Mouse (Mus musculus) MEL (cell line): ENCODE data around the gene Ect2l. TPM values are rescaled to one million over a fixed set of nuclear protein-coding genes. Genes with fewer than 3 reads are reported as not detected.

Experiments used
- DNase-seq: peaks from one replicate; pipeline ENCODE4 v3.0.0; 2011; ENCODE audit warnings: low read depth, low spot score
- H3K27ac ChIP-seq: 2 replicates; pipeline ENCODE4 v1.5.1; 2012; ENCODE audit warnings: low read depth, mild to moderate bottlenecking, control low read depth, low read length, moderate library complexity; ENCODE audit not compliant: control insufficient read depth
- H3K27me3 ChIP-seq, 2 experiments: fragments of 150-350 bp in 1 of 2; sonication (generic) in 1 of 2; 2 replicates each; pipeline ENCODE4 v1.6.1; 2012; ENCODE audit warnings: low read length in 2 of 2, mild to moderate bottlenecking in 2 of 2, improper control_type of control experiment in 1 of 2, moderate library complexity in 1 of 2; ENCODE audit not compliant: insufficient read depth in 2 of 2, control insufficient read depth in 1 of 2
- H3K36me3 ChIP-seq, 2 experiments: 2 replicates each; pipeline ENCODE4 v1.6.1; 2012 to 2014; ENCODE audit warnings: low read length in 2 of 2, improper control_type of control experiment in 1 of 2, inconsistent platforms in 1 of 2, mild to moderate bottlenecking in 1 of 2; ENCODE audit not compliant: insufficient read depth in 2 of 2, control insufficient read depth in 1 of 2
- H3K4me1 ChIP-seq, 2 experiments: fragments of 150-350 bp in 1 of 2; sonication (generic) in 1 of 2; 2 replicates each; pipeline ENCODE4 v1.6.1; 2012; ENCODE audit warnings: low read length in 2 of 2, improper control_type of control experiment in 1 of 2, mild to moderate bottlenecking in 1 of 2; ENCODE audit not compliant: insufficient read depth in 2 of 2, control insufficient read depth in 1 of 2
- H3K4me3 ChIP-seq, 2 experiments: fragments of 150-350 bp in 1 of 2; sonication (generic) in 1 of 2; 2 replicates each; pipeline ENCODE4 v1.5.1; 2012; ENCODE audit warnings: low read depth in 2 of 2, low read length in 2 of 2, mild to moderate bottlenecking in 2 of 2, moderate library complexity in 2 of 2, control low read depth in 1 of 2, improper control_type of control experiment in 1 of 2; ENCODE audit not compliant: control insufficient read depth in 1 of 2, insufficient read depth in 1 of 2
- H3K79me2 ChIP-seq: 2 replicates; pipeline ENCODE4 v1.6.1; 2012; ENCODE audit warnings: mild to moderate bottlenecking, low read length, moderate library complexity; ENCODE audit not compliant: control insufficient read depth, poor library complexity, insufficient read depth
- H3K9ac ChIP-seq: 2 replicates; pipeline ENCODE4 v1.6.1; 2012; ENCODE audit warnings: low read depth, mild to moderate bottlenecking, control low read depth, low read length, moderate library complexity; ENCODE audit not compliant: control insufficient read depth, poor library complexity, severe bottlenecking
- H3K9me3 ChIP-seq: fragments of 150-350 bp; sonication (generic); replicated peaks from 2 replicates; pipeline ENCODE4 v1.6.1; 2012; ENCODE audit warnings: mild to moderate bottlenecking, low read length, improper control_type of control experiment, moderate library complexity; ENCODE audit not compliant: insufficient read depth
- CHD1 ChIP-seq: IDR thresholded peaks from 2 replicates; pipeline ENCODE4 v1.6.1; 2012; ENCODE audit warnings: low read depth, mild to moderate bottlenecking, inconsistent platforms, low read length, improper control_type of control experiment
- CHD2 ChIP-seq: IDR thresholded peaks from 2 replicates; pipeline ENCODE4 v1.6.1; 2011; ENCODE audit warnings: low read length, improper control_type of control experiment
- CTCF ChIP-seq, 3 experiments: IDR thresholded peaks in 2 of 3; conservative IDR thresholded peaks in 1 of 3; 2 replicates each; pipeline ENCODE4 v1.5.1; 2011 to 2012; ENCODE audit warnings: low read length in 3 of 3, low read depth in 2 of 3, mild to moderate bottlenecking in 2 of 3, improper control_type of control experiment in 1 of 3, inconsistent platforms in 1 of 3, mixed read lengths in 1 of 3, moderate library complexity in 1 of 3; ENCODE audit not compliant: control insufficient read depth in 1 of 3, insufficient read depth in 1 of 3, poor library complexity in 1 of 3, severe bottlenecking in 1 of 3
- E2F4 ChIP-seq: IDR thresholded peaks from 2 replicates; pipeline ENCODE4 v1.6.1; 2011; ENCODE audit warnings: low read depth, low read length, improper control_type of control experiment, borderline replicate concordance
- EP300 ChIP-seq, 2 experiments: IDR thresholded peaks; 2 replicates each; pipeline ENCODE4 v1.6.1; 2011; ENCODE audit warnings: improper control_type of control experiment in 2 of 2, low read length in 2 of 2, low read depth in 1 of 2, mild to moderate bottlenecking in 1 of 2
- GABPA ChIP-seq: IDR thresholded peaks from 2 replicates; pipeline ENCODE4 v1.6.1; 2012; ENCODE audit warnings: low read depth, mild to moderate bottlenecking, inconsistent platforms, low read length, improper control_type of control experiment, moderate library complexity
- GATA1 ChIP-seq: IDR thresholded peaks from 2 replicates; pipeline ENCODE4 v1.6.1; 2011; ENCODE audit warnings: low read depth, low read length, improper control_type of control experiment
- JUND ChIP-seq: IDR thresholded peaks from 2 replicates; pipeline ENCODE4 v1.6.1; 2011; ENCODE audit warnings: low read depth, mild to moderate bottlenecking, improper control_type of control experiment, low read length
- MAX ChIP-seq: IDR thresholded peaks from 2 replicates; pipeline ENCODE4 v1.6.1; 2011; ENCODE audit warnings: low read length, improper control_type of control experiment
- MEF2A ChIP-seq: IDR thresholded peaks from 2 replicates; pipeline ENCODE4 v1.6.1; 2014; ENCODE audit warnings: low read depth, mild to moderate bottlenecking, inconsistent platforms, low read length, improper control_type of control experiment; ENCODE audit not compliant: poor library complexity, insufficient replicate concordance, severe bottlenecking; ENCODE audit errors: extremely low read depth
- MXI1 ChIP-seq: IDR thresholded peaks from 2 replicates; pipeline ENCODE4 v1.6.1; 2011; ENCODE audit warnings: mild to moderate bottlenecking, low read depth, low read length, improper control_type of control experiment
- MYB ChIP-seq: IDR thresholded peaks from 2 replicates; pipeline ENCODE4 v1.6.1; 2011; ENCODE audit warnings: mild to moderate bottlenecking, low read depth, low read length, improper control_type of control experiment
- MYC ChIP-seq: IDR thresholded peaks from 2 replicates; pipeline ENCODE4 v1.6.1; 2011; ENCODE audit warnings: low read depth, mild to moderate bottlenecking, low read length, improper control_type of control experiment, moderate library complexity
- POLR2AphosphoS2 ChIP-seq: IDR thresholded peaks from 2 replicates; pipeline ENCODE4 v1.6.1; 2011; ENCODE audit warnings: low read length, improper control_type of control experiment
- POLR2AphosphoS5 ChIP-seq: IDR thresholded peaks from 2 replicates; pipeline ENCODE4 v1.6.1; 2012; ENCODE audit warnings: low read depth, borderline replicate concordance, mild to moderate bottlenecking, inconsistent platforms, low read length, moderate library complexity, mixed read lengths
- RAD21 ChIP-seq: IDR thresholded peaks from 2 replicates; pipeline ENCODE4 v1.6.1; 2011; ENCODE audit warnings: mild to moderate bottlenecking, low read depth, low read length, improper control_type of control experiment
- SIN3A ChIP-seq: IDR thresholded peaks from 2 replicates; pipeline ENCODE4 v1.6.1; 2012; ENCODE audit warnings: low read length, improper control_type of control experiment, inconsistent platforms
- SMC3 ChIP-seq: IDR thresholded peaks from 2 replicates; pipeline ENCODE4 v1.6.1; 2011; ENCODE audit warnings: low read depth, low read length, improper control_type of control experiment
- TCF12 ChIP-seq: IDR thresholded peaks from 2 replicates; pipeline ENCODE4 v1.6.1; 2014; ENCODE audit warnings: low read depth, mild to moderate bottlenecking, inconsistent platforms, low read length, improper control_type of control experiment, moderate library complexity
- UBTF ChIP-seq: IDR thresholded peaks from 2 replicates; pipeline ENCODE4 v1.6.1; 2012; ENCODE audit warnings: low read depth, mild to moderate bottlenecking, inconsistent platforms, low read length, improper control_type of control experiment, moderate library complexity, borderline replicate concordance; ENCODE audit not compliant: insufficient read depth
- USF1 ChIP-seq: IDR thresholded peaks from 2 replicates; pipeline ENCODE4 v1.6.1; 2014; ENCODE audit warnings: low read depth, mild to moderate bottlenecking, inconsistent platforms, low read length, improper control_type of control experiment, moderate library complexity
- ZKSCAN1 ChIP-seq: IDR thresholded peaks from 2 replicates; pipeline ENCODE4 v1.6.1; 2012; ENCODE audit warnings: low read depth, mild to moderate bottlenecking, inconsistent platforms, low read length, improper control_type of control experiment, moderate library complexity
- ZNF384 ChIP-seq: IDR thresholded peaks from 2 replicates; pipeline ENCODE4 v1.6.1; 2012; ENCODE audit warnings: low read depth, mild to moderate bottlenecking, inconsistent platforms, low read length, improper control_type of control experiment
- polyA plus RNA-seq, 2 experiments: library from polyadenylated mRNA; stranded (reverse) in 1 of 2; unstranded in 1 of 2; fragments of >175 nt in 1 of 2; fragments of >200 nt in 1 of 2; gene quantifications; 2 replicates each; pipeline versions ENCODE4 v1.2.1 to v1.2.4; 2012; ENCODE audit warnings: low replicate concordance in 2 of 2, low read depth in 1 of 2; ENCODE audit not compliant: insufficient read length in 2 of 2, insufficient read depth in 1 of 2, missing spikeins in 1 of 2
- total RNA-seq: library from RNA; depleted of rRNA; stranded (reverse); fragments of 300-350 nt; gene quantifications from 2 replicates; pipeline ENCODE4 v1.2.3, GENCODE M21; 2012

Ect2l gene
- total and polyA plus RNA-seq, 3 experiments = not detected

GRCm38 (mm10) chr10:18188564-18188963, 22.1 kb downstream of the Ect2l start:
- Histone ChIP-seq H3K36me3 (no peaks in the 10 kb centered on the region), H3K27me3 (peaks cover 0 to 2% of the 10 kb centered on the region in 2 experiments; a peak in 1 of 4 replicates), H3K9me3 (no peaks in the 10 kb centered on the region), H3K79me2 (no peaks in the 10 kb centered on the region), H3K9ac (no peak overlapping the region), H3K4me3 (no peak overlapping the region), H3K27ac (no peak overlapping the region), H3K4me1 (no peaks in the 10 kb centered on the region)
- DNase-seq = no peak
- no peak for TF ChIP-seq JUND
- TF ChIP-seq E2F4 = no peak

- TF ChIP-seq CHD2 (no peak), SIN3A (no peak), EP300 (IDR thresholded peaks at IDR 0.05; ENCODE audit: low read depth in 1 of 2, low read length in 2 of 2) (no peak)
- TF ChIP-seq, all 39 proteins: peak for 0
- no peaks in the 10 kb centered on the region for H3K79me2 ChIP-seq
- no peak overlapping the region for H3K27ac ChIP-seq
- H3K4me3 ChIP-seq = no peak overlapping the region
- H3K36me3 ChIP-seq = no peaks in the 10 kb centered on the region
- no peaks in the 10 kb centered on the region for H3K9me3 ChIP-seq
- no peaks in the 10 kb centered on the region for H3K27me3 ChIP-seq
- DNase-seq = no peak
- no peaks in the 10 kb centered on the region for H3K4me1 ChIP-seq
- H3K9ac ChIP-seq = no peak overlapping the region
Measured at GRCm38 (mm10) chr10:18182246-18182645, 28.4 kb downstream of the Ect2l start.

- H3K4me3 ChIP-seq = no peak overlapping the region
- H3K9ac ChIP-seq = no peak overlapping the region
- no peak overlapping the region for H3K27ac ChIP-seq
- DNase-seq = no peak
- no peaks in the 10 kb centered on the region for H3K79me2 ChIP-seq
- H3K36me3 ChIP-seq = no peaks in the 10 kb centered on the region
- no peaks in the 10 kb centered on the region for H3K27me3 ChIP-seq
- H3K9me3 ChIP-seq = no peaks in the 10 kb centered on the region
- TF ChIP-seq ZNF384 = no peak
- no peak for TF ChIP-seq RAD21
- TF ChIP-seq GATA1 = no peak
- TF ChIP-seq SMC3 = no peak
- TF ChIP-seq TCF12 = no peak
- no peak for TF ChIP-seq GABPA
- TF ChIP-seq MYC = no peak
- TF ChIP-seq CHD1 = no peak
- no peak for TF ChIP-seq USF1
- TF ChIP-seq CTCF (IDR thresholded peaks at IDR 0.05 in 2 of 3, conservative IDR thresholded peaks at IDR 0.05 in 1 of 3; ENCODE audit: control insufficient read depth in 1 of 3, insufficient read depth in 1 of 3, low read depth in 2 of 3, low read length in 3 of 3, poor library complexity in 1 of 3, severe bottlenecking in 1 of 3) = no peak
- TF ChIP-seq SIN3A = no peak
- TF ChIP-seq UBTF = no peak
- TF ChIP-seq E2F4 = no peak
- TF ChIP-seq POLR2AphosphoS5 = no peak
- no peak for TF ChIP-seq POLR2AphosphoS2
- no peak for TF ChIP-seq MXI1
- TF ChIP-seq MEF2A = no peak
- no peak for TF ChIP-seq ZKSCAN1
- TF ChIP-seq MAX = no peak
- no peak for TF ChIP-seq MYB
- no peaks in the 10 kb centered on the region for H3K4me1 ChIP-seq
Measured at GRCm38 (mm10) chr10:18177304-18177703, 33.4 kb downstream of the Ect2l start.
